Mouse (Mus musculus) ES-E14 (cell line): ENCODE data around the gene 5330417H12Rik.

Source experiments
- CHD2 ChIP-seq: IDR thresholded peaks from 2 replicates; pipeline ENCODE4 v1.6.1; 2014; ENCODE audit warnings: mild to moderate bottlenecking, low read depth, low read length, inconsistent platforms
- HCFC1 ChIP-seq: IDR thresholded peaks from 2 replicates; pipeline ENCODE4 v1.6.1; 2012; ENCODE audit warnings: low read length, inconsistent platforms, borderline replicate concordance; ENCODE audit not compliant: insufficient read depth
- ZNF384 ChIP-seq: IDR thresholded peaks from 2 replicates; pipeline ENCODE4 v1.6.1; 2012; ENCODE audit warnings: low read depth, low read length, inconsistent platforms

GRCm38 (mm10) chr7:107600651-107601050, 24.3 kb downstream of the 5330417H12Rik start:
- no peak for TF ChIP-seq HCFC1
- TF ChIP-seq CHD2: no peak
- TF ChIP-seq ZNF384: no peak
